Mouse (Mus musculus) spleen, adult 18-20 months (tissue): Measurements from ENCODE around the gene Ahnak.
"Not testable (repeated sequence)": the region's sequence is repeated elsewhere in the genome, so short reads cannot be mapped to it uniquely, and the experiment has no call there.

Experiments used
- DNase-seq, 2 experiments: peaks; one replicate each; pipeline ENCODE4 v3.0.0; 2022; ENCODE audit warnings: mixed read lengths in 2 of 2

Ahnak gene

GRCm38 (mm10) chr19:8996601-8997000, 7.5 kb downstream of the Ahnak start:
- DNase-seq, result no peak

GRCm38 (mm10) chr19:8997546-8997945, 8.5 kb downstream of the Ahnak start:
- peak; percentile 39 to 48 for DNase-seq

GRCm38 (mm10) chr19:8998546-8998945, 9.5 kb downstream of the Ahnak start:
- DNase-seq, result no peak

GRCm38 (mm10) chr19:8999223-8999622, 10.1 kb downstream of the Ahnak start:
- DNase-seq, result no peak

GRCm38 (mm10) chr19:9006915-9007314, 17.8 kb downstream of the Ahnak start:
- not testable (repeated sequence) for DNase-seq

- no peak for DNase-seq
These were observed 30.2 kb downstream of the Ahnak start for GRCm38 (mm10) chr19:9019298-9019697.

GRCm38 (mm10) chr19:9023021-9023778, 34.1 kb downstream of the Ahnak start:
- peak; percentile 39 for DNase-seq

- DNase-seq, result no peak
These were observed 36.6 kb downstream of the Ahnak start for GRCm38 (mm10) chr19:9025562-9026257.

- no peak for DNase-seq
These were observed 37.5 kb downstream of the Ahnak start for GRCm38 (mm10) chr19:9026634-9027033.

GRCm38 (mm10) chr19:9027795-9028194, 38.7 kb downstream of the Ahnak start:
- DNase-seq, result no peak

- no peak for DNase-seq
These were observed 39.3 kb downstream of the Ahnak start for GRCm38 (mm10) chr19:9028375-9028774.

- DNase-seq, result no peak
These were observed 40.7 kb downstream of the Ahnak start for GRCm38 (mm10) chr19:9029640-9030262.

- DNase-seq, result no peak
These were observed 43.5 kb downstream of the Ahnak start for GRCm38 (mm10) chr19:9032502-9033129.

- no peak for DNase-seq
These were observed 44.6 kb downstream of the Ahnak start for GRCm38 (mm10) chr19:9033412-9034340.

GRCm38 (mm10) chr19:9034480-9034879, 45.4 kb downstream of the Ahnak start:
- DNase-seq, result no peak

- no peak for DNase-seq
These were observed 46.0 kb downstream of the Ahnak start for GRCm38 (mm10) chr19:9035101-9035500.

GRCm38 (mm10) chr19:9038136-9038535, 49.1 kb downstream of the Ahnak start:
- DNase-seq, result peak; percentile 16 to 22

- no peak for DNase-seq
These were observed 50.2 kb downstream of the Ahnak start for GRCm38 (mm10) chr19:9039266-9039665.

GRCm38 (mm10) chr19:9039928-9040327, 50.8 kb downstream of the Ahnak start:
- no peak for DNase-seq

- no peak for DNase-seq
These were observed 51.6 kb downstream of the Ahnak start for GRCm38 (mm10) chr19:9040649-9041048.

- DNase-seq, result peak in 1 of 2 experiments; percentile 27
These were observed 52.0 kb downstream of the Ahnak start for GRCm38 (mm10) chr19:9041074-9041473.

GRCm38 (mm10) chr19:9043123-9043522, 54.0 kb downstream of the Ahnak start:
- no peak for DNase-seq
